Comparison of ENCODE assay signal across 24 mouse cellular contexts in the genomic region with DNA sequence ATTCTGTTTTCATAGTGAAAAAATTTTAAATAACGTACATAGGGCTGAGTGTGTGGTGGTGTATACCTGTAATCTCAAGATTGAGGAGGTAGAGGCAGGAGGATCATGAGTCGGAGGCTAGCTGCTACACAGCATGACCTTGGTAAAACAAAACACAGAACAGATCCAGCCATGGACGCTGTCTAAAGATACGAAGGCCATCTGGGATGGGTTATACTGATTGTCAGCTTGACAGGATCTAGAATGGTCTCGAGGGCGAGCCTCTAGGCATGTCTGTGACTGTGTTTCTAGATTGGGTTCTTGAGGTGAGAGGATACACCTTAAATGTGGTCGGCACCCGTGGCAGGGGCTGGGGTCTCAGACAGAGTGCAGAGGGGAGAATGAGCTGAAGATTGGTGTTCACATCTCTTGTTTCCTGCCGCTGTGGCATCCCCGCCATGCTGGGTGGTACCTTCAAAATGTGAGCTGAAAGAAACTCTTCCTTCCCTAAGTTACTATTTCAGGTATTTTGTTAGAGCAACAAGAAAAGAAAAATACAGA. TPM values are rescaled to one million over a fixed set of nuclear protein-coding genes. Genes with fewer than 3 reads are reported as not detected.
A peak's percentile ranks its signal among the peaks of the same experiment; 100 is the strongest.
DNase-seq lines count a peak whose midpoint lies in the region; ATAC-seq lines count a peak whose summit lies in the region.
"Had no signal": no experiment of that assay in that cellular context is flagged by ENCODE, and none has a peak within 500 bp of the region (broad histone marks: within the 10 kb centered on the region; RNA-seq: fewer than 3 reads in every experiment).

No protein-coding gene starts in this region.

- no peak overlapping the region for H3K4me3 ChIP-seq in heart, embryonic 14.5 days (ENCODE audit: control insufficient read depth in 1 of 2, insufficient read depth in 1 of 2, low read depth in 1 of 2, low read length in 2 of 2)
- no peak overlapping the region for H3K4me3 ChIP-seq in intestine, embryonic 14.5 days (ENCODE audit: low read depth, low read length)
- no peak overlapping the region for H3K4me3 ChIP-seq in intestine, embryonic 16.5 days (ENCODE audit: low read length)
- no peak overlapping the region for H3K4me3 ChIP-seq in midbrain, embryonic 11.5 days (ENCODE audit: low read depth, low read length)
- no peak overlapping the region for H3K4me3 ChIP-seq in midbrain, embryonic 15.5 days
- H3K4me3 ChIP-seq: erythroblast, embryonic 14.5 days; forebrain, embryonic 10.5 days; forebrain, embryonic 15.5 days; heart, embryonic 12.5 days; hindbrain, embryonic 12.5 days had no signal

- no peaks in the 10 kb centered on the region for H3K9me3 ChIP-seq in heart, embryonic 14.5 days (ENCODE audit: control insufficient read depth, low read length)
- H3K9me3 ChIP-seq in intestine, embryonic 14.5 days (ENCODE audit: control insufficient read depth, low read length): no peaks in the 10 kb centered on the region
- no peaks in the 10 kb centered on the region for H3K9me3 ChIP-seq in intestine, embryonic 16.5 days (ENCODE audit: control insufficient read depth, low read length)
- no peaks in the 10 kb centered on the region for H3K9me3 ChIP-seq in midbrain, embryonic 11.5 days (ENCODE audit: control insufficient read depth, low read length)
- no peaks in the 10 kb centered on the region for H3K9me3 ChIP-seq in midbrain, embryonic 15.5 days
- H3K9me3 ChIP-seq: forebrain, embryonic 10.5 days; forebrain, embryonic 15.5 days; heart, embryonic 12.5 days; hindbrain, embryonic 12.5 days had no signal

- H3K36me3 ChIP-seq in heart, embryonic 14.5 days (ENCODE audit: control insufficient read depth, insufficient read depth, low read length): no peaks in the 10 kb centered on the region
- no peaks in the 10 kb centered on the region for H3K36me3 ChIP-seq in intestine, embryonic 14.5 days (ENCODE audit: control insufficient read depth, insufficient read depth, low read length)
- no peaks in the 10 kb centered on the region for H3K36me3 ChIP-seq in intestine, embryonic 16.5 days (ENCODE audit: control insufficient read depth, insufficient read depth, low read length)
- no peaks in the 10 kb centered on the region for H3K36me3 ChIP-seq in midbrain, embryonic 11.5 days (ENCODE audit: control insufficient read depth, insufficient read depth, low read length)
- H3K36me3 ChIP-seq in midbrain, embryonic 15.5 days (replicated peaks): no peaks in the 10 kb centered on the region
- H3K36me3 ChIP-seq: forebrain, embryonic 10.5 days; forebrain, embryonic 15.5 days; heart, embryonic 12.5 days; hindbrain, embryonic 12.5 days had no signal

- H3K27ac ChIP-seq in heart, embryonic 14.5 days (replicated peaks in 1 of 2; ENCODE audit: control insufficient read depth in 1 of 2, insufficient read depth in 1 of 2, low read depth in 2 of 2, low read length in 2 of 2): peak overlapping the region; percentile 25 to 78; a peak in 1 of 4 replicates
- H3K27ac ChIP-seq in intestine, embryonic 14.5 days (ENCODE audit: low read depth): no peak overlapping the region
- H3K27ac ChIP-seq in intestine, embryonic 16.5 days (ENCODE audit: low read length): no peak overlapping the region
- H3K27ac ChIP-seq in midbrain, embryonic 11.5 days (ENCODE audit: low read depth, low read length): no peak overlapping the region
- H3K27ac ChIP-seq in midbrain, embryonic 15.5 days: no peak overlapping the region
- H3K27ac ChIP-seq: forebrain, embryonic 10.5 days; forebrain, embryonic 15.5 days; hindbrain, embryonic 12.5 days had no signal

- intact Hi-C loops in heart, postnatal 10 days (cut with DNase I): loop anchor here (10.0 kb wide), 1 partner anchor 219 kb away; no protein-coding TSS in a partner anchor
- intact Hi-C loops in heart, postnatal 14 days (cut with DNase I): no loop called here

- peak; percentile 90 for DNase-seq in heart, adult 11 months
- no peak for DNase-seq in heart, postnatal 10 days
- no peak for DNase-seq in heart, postnatal 14 days
- DNase-seq in intestine, embryonic 14.5 days (ENCODE audit: low spot score): peak; percentile 32
- peak; percentile 75 for DNase-seq in midbrain, embryonic 11.5 days (ENCODE audit: low spot score, missing footprints)
- DNase-seq: adrenal gland, postnatal 14 days; cerebellum, adult 11-12 months; cerebellum, adult 9-10 months; cerebellum, postnatal 25 days; gastrocnemius, postnatal 10 days; kidney, adult 18-20 months had no signal

- H3K4me2 ChIP-seq in heart, embryonic 14.5 days (ENCODE audit: low read length): peak overlapping the region; percentile 49
- no peak overlapping the region for H3K4me2 ChIP-seq in intestine, embryonic 14.5 days (ENCODE audit: low read length)
- H3K4me2 ChIP-seq in intestine, embryonic 16.5 days (ENCODE audit: low read depth, low read length): no peak overlapping the region
- no peak overlapping the region for H3K4me2 ChIP-seq in midbrain, embryonic 11.5 days
- no peak overlapping the region for H3K4me2 ChIP-seq in midbrain, embryonic 15.5 days
- H3K4me2 ChIP-seq: forebrain, embryonic 15.5 days; hindbrain, embryonic 12.5 days had no signal

- no peak overlapping the region for H3K9ac ChIP-seq in heart, embryonic 14.5 days (ENCODE audit: low read length)
- H3K9ac ChIP-seq in intestine, embryonic 14.5 days (ENCODE audit: low read length): no peak overlapping the region
- no peak overlapping the region for H3K9ac ChIP-seq in intestine, embryonic 16.5 days (ENCODE audit: low read depth, low read length)
- no peak overlapping the region for H3K9ac ChIP-seq in midbrain, embryonic 11.5 days (ENCODE audit: low read length)
- no peak overlapping the region for H3K9ac ChIP-seq in midbrain, embryonic 15.5 days
- H3K9ac ChIP-seq: forebrain, embryonic 15.5 days; heart, embryonic 12.5 days; hindbrain, embryonic 12.5 days had no signal

- 60% methylated on average over 10 of the region's 10 CpGs for WGBS in heart, embryonic 14.5 days
- 82% methylated on average over 10 of the region's 10 CpGs for WGBS in intestine, embryonic 14.5 days
- 84% methylated on average over 10 of the region's 10 CpGs for WGBS in intestine, embryonic 16.5 days
- 84% methylated on average over 10 of the region's 10 CpGs for WGBS in midbrain, embryonic 11.5 days
- WGBS in midbrain, embryonic 15.5 days: 85% methylated on average over 10 of the region's 10 CpGs

- H3K27me3 ChIP-seq in heart, embryonic 14.5 days (ENCODE audit: control insufficient read depth, insufficient read depth, low read length): peaks cover 21% of the 10 kb centered on the region
- no peaks in the 10 kb centered on the region for H3K27me3 ChIP-seq in intestine, embryonic 14.5 days (replicated peaks; ENCODE audit: control insufficient read depth, insufficient read depth, low read length)
- H3K27me3 ChIP-seq in intestine, embryonic 16.5 days (replicated peaks; ENCODE audit: control insufficient read depth, insufficient read depth, low read length): no peaks in the 10 kb centered on the region
- H3K27me3 ChIP-seq in midbrain, embryonic 11.5 days (ENCODE audit: control insufficient read depth, insufficient read depth, low read length): peaks cover 28% of the 10 kb centered on the region
- H3K27me3 ChIP-seq in midbrain, embryonic 15.5 days (replicated peaks): no peaks in the 10 kb centered on the region; the same call in 1 of the 2 replicates

- 0 out of 2 replicates have a peak, but pooled peaks have one; percentile 12 for ATAC-seq in heart, embryonic 14.5 days (ENCODE audit: insufficient number of reproducible peaks, insufficient read depth, low FRiP score, low read depth)
- ATAC-seq in intestine, embryonic 14.5 days (replicated peaks; ENCODE audit: low FRiP score, low TSS enrichment, low read depth): no peak
- no peak for ATAC-seq in intestine, embryonic 16.5 days
- no peak for ATAC-seq in midbrain, embryonic 11.5 days (ENCODE audit: low FRiP score)
- no peak for ATAC-seq in midbrain, embryonic 15.5 days (replicated peaks)
- ATAC-seq: activated CD4-positive, CD25-positive, alpha-beta regulatory T cell, adult 4 months; forebrain, embryonic 15.5 days; hindbrain, embryonic 16.5 days; inflammation-experienced regulatory T-cells, adult 6 months; Patski had no signal

- peaks cover 16 to 46% of the 10 kb centered on the region in 2 experiments for H3K4me1 ChIP-seq in heart, embryonic 14.5 days (ENCODE audit: control insufficient read depth in 2 of 2, insufficient read depth in 2 of 2, low read length in 2 of 2)
- peaks cover 11% of the 10 kb centered on the region; the same call in 1 of the 2 replicates for H3K4me1 ChIP-seq in intestine, embryonic 14.5 days (replicated peaks; ENCODE audit: control insufficient read depth, insufficient read depth, low read length)
- H3K4me1 ChIP-seq in intestine, embryonic 16.5 days (ENCODE audit: control insufficient read depth, insufficient read depth, low read length): peaks cover 25% of the 10 kb centered on the region
- peaks cover 5% of the 10 kb centered on the region for H3K4me1 ChIP-seq in midbrain, embryonic 11.5 days (ENCODE audit: control insufficient read depth, insufficient read depth, low read length)
- peaks cover 22% of the 10 kb centered on the region for H3K4me1 ChIP-seq in midbrain, embryonic 15.5 days

RNA-seq across cellular contexts. Expression of a gene that starts 3.8 kb away (rescaled TPM):
- 100 to 1,000 TPM; 123 to 153 TPM for total RNA-seq in heart, postnatal 10 days (2021)
- polyA plus RNA-seq in heart, embryonic 14.5 days (2014; fragmentation: Nextera tagmentation; extraction: Ambion mirVana): 45.5 and 51.2 TPM in 2 replicates
- total RNA-seq in heart, postnatal 14 days (2021): 100 to 1,000 TPM; 132 TPM
- polyA plus RNA-seq in intestine, embryonic 14.5 days (2014; fragmentation: Nextera tagmentation; extraction: Ambion mirVana): 27.2 and 30.0 TPM in 2 replicates
- 32.7 and 33.7 TPM in 2 replicates for polyA plus RNA-seq in intestine, embryonic 16.5 days (2015; fragmentation: Nextera tagmentation; extraction: Ambion mirVana)
- 28.9 and 36.3 TPM in 2 replicates for polyA plus RNA-seq in midbrain, embryonic 11.5 days (2014; fragmentation: Nextera tagmentation; extraction: Ambion mirVana)
- 34.4 and 36.1 TPM in 2 replicates for polyA plus RNA-seq in midbrain, embryonic 15.5 days (2015; fragmentation: Nextera tagmentation; extraction: Ambion mirVana)
- total RNA-seq: CH12.LX had no signal
- polyA plus RNA-seq: erythroblast, embryonic 14.5 days had no signal

Comparison
In these comparisons a context has a peak if more than half of its experiments do, and no peak if none do; other contexts are left out.
1. DNase-seq: peak in heart, adult 11 months (single experiment), intestine, embryonic 14.5 days (single experiment) and midbrain, embryonic 11.5 days (single experiment); none in heart, postnatal 10 days (0 of 2) and heart, postnatal 14 days (0 of 2).
2. H3K27ac ChIP-seq: peak in heart, embryonic 14.5 days (2 of 2); none in intestine, embryonic 14.5 days (single experiment), intestine, embryonic 16.5 days (single experiment), midbrain, embryonic 11.5 days (single experiment) and midbrain, embryonic 15.5 days (single experiment).